Mouse (Mus musculus): ENCODE results near the gene Ftcd. TPM values are rescaled to one million over a fixed set of nuclear protein-coding genes. Genes with fewer than 3 reads are reported as not detected.

Ftcd gene
- total RNA-seq, 2 experiments from 2014 or later = 0.53 TPM; not detected in 1

DNA sequence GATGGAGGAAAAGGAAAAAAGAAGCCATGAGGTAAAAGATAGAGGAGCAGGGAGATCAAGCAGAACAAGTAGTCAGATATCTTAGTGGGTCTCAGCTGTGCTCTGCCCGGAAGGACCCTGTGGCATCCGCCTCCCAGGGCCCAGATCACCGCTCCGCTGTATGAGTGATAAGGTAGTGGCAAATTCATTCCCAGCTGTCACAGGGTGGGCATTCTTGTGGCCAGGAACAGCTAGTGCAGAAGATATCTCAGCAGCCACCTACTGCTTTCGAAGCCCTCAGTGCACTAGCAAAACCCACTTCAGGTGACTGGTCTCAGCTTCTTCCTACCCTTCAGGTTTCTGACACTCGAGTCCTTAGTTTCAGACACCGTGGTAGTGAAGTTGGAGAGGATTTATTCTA, 37.0 kb downstream of the Ftcd start:
- DNase-seq = no peak

GRCm38 (mm10) chr10:76622411-76622810, 47.0 kb downstream of the Ftcd start:
- DNase-seq = no peak

DNA sequence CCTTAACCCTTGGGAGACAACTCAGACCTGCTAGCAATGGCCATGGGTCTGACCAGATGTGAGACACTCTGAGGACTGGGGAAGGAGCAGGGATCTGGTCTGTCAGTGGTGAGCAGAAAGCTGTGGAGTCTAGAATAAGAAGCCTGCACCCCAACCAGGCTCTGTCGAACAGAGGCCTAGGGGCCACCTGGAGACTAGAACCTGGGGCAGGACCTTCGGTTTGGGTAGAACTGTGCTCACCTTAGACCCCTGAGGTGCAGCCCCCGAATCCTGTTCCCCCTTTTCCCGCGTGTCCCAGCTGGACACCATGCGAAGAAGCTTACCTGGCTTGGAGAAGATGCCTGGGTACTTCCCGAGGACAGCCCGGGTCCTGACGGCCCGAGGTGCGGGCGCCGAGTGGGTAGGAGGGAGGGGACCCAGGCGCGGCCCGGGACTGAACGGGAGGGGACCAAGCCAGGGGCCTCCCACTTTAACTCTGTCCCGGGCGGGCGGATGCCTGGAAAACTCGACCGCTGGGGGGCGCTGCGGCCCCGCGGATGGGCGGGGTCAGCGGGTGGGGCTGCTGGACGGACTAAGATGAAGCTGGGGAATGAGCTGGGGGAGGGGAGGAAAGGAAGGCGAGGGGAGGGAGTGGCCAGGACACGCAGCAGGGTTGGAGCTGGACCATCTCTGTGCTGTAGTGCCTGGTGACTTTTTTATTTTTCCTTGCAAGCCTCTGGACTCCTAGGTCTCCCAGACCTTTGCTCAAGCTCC, 47.7 kb downstream of the Ftcd start, which contains the start of gene Col6a2:
Col6a2 (minus strand) TSS at position 703 of the 753 bp plus-strand sequence.
- DNase-seq = peak; percentile 87 to 91

- DNase-seq = no peak
Observed at GRCm38 (mm10) chr10:76623734-76624133, 48.3 kb downstream of the Ftcd start.

DNA sequence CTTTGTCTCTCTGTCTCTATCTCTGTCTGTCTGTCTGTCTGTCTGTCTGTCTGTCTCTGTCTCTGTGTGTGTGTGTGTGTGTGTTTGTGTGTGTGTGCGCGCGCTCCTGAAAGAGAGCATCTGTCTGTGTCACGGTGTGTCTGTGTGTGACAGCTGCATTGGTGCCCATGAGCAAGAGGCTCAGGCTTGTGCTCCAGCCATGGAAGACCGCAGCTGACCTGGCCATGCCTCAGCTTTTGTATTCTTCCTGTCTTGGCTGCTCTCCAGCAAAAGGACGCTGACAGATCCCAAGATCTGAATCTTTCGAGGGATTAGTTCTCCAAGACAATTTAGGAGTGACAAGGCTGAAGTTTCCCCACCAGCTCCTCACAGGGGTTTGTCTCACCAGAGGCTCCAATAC, 49.5 kb downstream of the Ftcd start:
- DNase-seq = no peak

GRCm38 (mm10) chr10:76627714-76628113, 52.3 kb downstream of the Ftcd start:
- DNase-seq = no peak

GRCm38 (mm10) chr10:76630657-76631056, 55.2 kb downstream of the Ftcd start:
- DNase-seq = no peak

GRCm38 (mm10) chr10:76632630-76633029, 57.2 kb downstream of the Ftcd start:
- DNase-seq = no peak

GRCm38 (mm10) chr10:76634094-76634571, 58.7 kb downstream of the Ftcd start:
- no peak for DNase-seq

- no peak for DNase-seq
Observed at GRCm38 (mm10) chr10:76634584-76634983, 59.1 kb downstream of the Ftcd start.

GRCm38 (mm10) chr10:76636026-76636425, 60.6 kb downstream of the Ftcd start:
- peak; percentile 14 to 20 for DNase-seq

GRCm38 (mm10) chr10:76636601-76637000, 61.2 kb downstream of the Ftcd start:
- DNase-seq = no peak

Other genes with a start within 250 kb of the Ftcd start
- 10 to 100 TPM; 21.5 to 26.9 TPM for gene Dip2a, start 230.4 kb upstream of the Ftcd start, total RNA-seq (2021)
- not detected for gene AC141477.1, start 135.2 kb upstream of the Ftcd start, total RNA-seq (2021)
- 10 to 100 TPM; 13.8 to 15.5 TPM for gene Pcnt, start 132.9 kb upstream of the Ftcd start, total RNA-seq (2021)
- gene 2610028H24Rik, start 126.6 kb upstream of the Ftcd start, total RNA-seq (2021) = not detected
- 10 to 100 TPM; 33.6 to 34.7 TPM for gene Mcm3ap, start 106.7 kb upstream of the Ftcd start, total RNA-seq (2021)
- gene Ybey, start 106.5 kb upstream of the Ftcd start, total RNA-seq (2021) = 1 to 10 TPM; 2.0 to 3.5 TPM
- 10 to 100 TPM; 52.1 to 85.1 TPM for gene Lss, start 44.1 kb upstream of the Ftcd start, total RNA-seq (2021)
- gene Spatc1l, start 13.4 kb upstream of the Ftcd start, total RNA-seq (2021) = under 1 TPM in 1 of 2 experiments, not detected in 1; 0.30 TPM
- gene Col6a2, start 48.0 kb downstream of the Ftcd start, total RNA-seq (2021) = 10 to 100 TPM; 37.3 to 74.0 TPM
- gene Col6a1, start 150.5 kb downstream of the Ftcd start, total RNA-seq (2021) = 100 to 1,000 TPM; 295 to 316 TPM